Mouse (Mus musculus): ENCODE measurements around the gene Mettl9. TPM values are rescaled to one million over a fixed set of nuclear protein-coding genes. Genes with fewer than 3 reads are reported as not detected.
A peak's percentile ranks its signal among the peaks of the same experiment; 100 is the strongest.

Mettl9 gene
- polyA plus RNA-seq, 1 experiment from 2014 or later = 50.9 TPM

DNA sequence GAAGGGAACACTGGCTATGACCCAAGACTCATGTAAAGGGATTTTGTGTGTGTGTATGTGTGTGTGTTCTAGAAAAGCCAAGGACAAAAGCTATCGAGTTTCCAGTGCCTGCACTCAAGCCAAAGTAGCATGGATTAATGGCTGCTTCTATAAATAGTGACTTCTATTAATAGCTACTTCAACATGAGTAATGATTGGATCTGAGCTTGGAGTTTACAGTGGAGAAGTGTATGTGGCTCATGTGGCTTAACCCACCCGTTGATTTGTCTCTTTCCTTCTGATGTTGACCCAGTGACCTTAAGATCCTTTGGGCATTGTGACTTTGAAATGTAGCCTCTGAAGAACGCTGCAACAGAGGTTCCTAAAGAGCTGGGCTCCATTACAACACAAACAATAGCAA, 77.1 kb downstream of the Mettl9 start:
- no peak overlapping the region for H3K4me2 ChIP-seq
- ATAC-seq (ENCODE audit: low read depth) (no peak), DNase-seq (no peak)
- H3K27me3 ChIP-seq = no peaks in the 10 kb centered on the region
- peaks cover 13% of the 10 kb centered on the region for H3K4me1 ChIP-seq (replicated peaks)
- H3K9me3 ChIP-seq (replicated peaks) = no peaks in the 10 kb centered on the region
- no peak overlapping the region for H3K27ac ChIP-seq
- no peak overlapping the region for H3K4me3 ChIP-seq (replicated peaks)
- H3K9ac ChIP-seq = no peak overlapping the region
- 31% methylated on average over 3 of the region's 3 CpGs for WGBS (ENCODE audit: insufficient replicate concordance)
- no peaks in the 10 kb centered on the region for H3K36me3 ChIP-seq

DNA sequence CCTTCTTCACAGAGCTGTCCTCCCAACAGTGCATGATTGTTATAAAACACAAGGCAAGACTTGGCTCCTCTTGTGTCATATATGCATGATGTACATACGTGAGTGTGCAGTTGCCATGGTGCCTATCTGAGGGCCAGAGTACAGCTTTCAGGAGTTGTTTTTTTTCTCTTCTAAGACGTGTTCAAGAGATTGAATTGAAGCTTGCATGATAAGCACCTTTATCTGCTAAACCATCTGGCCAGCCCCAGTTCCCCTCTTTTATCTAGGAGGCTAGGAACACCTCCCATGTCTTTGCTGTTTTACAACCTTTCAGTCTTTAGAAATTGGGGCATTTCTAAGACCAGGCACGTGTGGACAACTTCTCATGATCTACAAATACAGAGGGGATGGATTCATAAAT, 77.5 kb downstream of the Mettl9 start:
- WGBS (ENCODE audit: insufficient replicate concordance) = 17% methylated on average over 3 of the region's 3 CpGs
- H3K4me3 ChIP-seq (replicated peaks) = no peak overlapping the region
- no peak overlapping the region for H3K4me2 ChIP-seq
- DNase-seq (peak; percentile 24), ATAC-seq (ENCODE audit: low read depth) (peak; percentile 63; the same call in 1 of the 2 replicates)
- H3K27ac ChIP-seq = no peak overlapping the region
- H3K9ac ChIP-seq = no peak overlapping the region
- H3K36me3 ChIP-seq = no peaks in the 10 kb centered on the region
- no peaks in the 10 kb centered on the region for H3K9me3 ChIP-seq (replicated peaks)
- H3K27me3 ChIP-seq = no peaks in the 10 kb centered on the region
- peaks cover 13% of the 10 kb centered on the region for H3K4me1 ChIP-seq (replicated peaks)

DNA sequence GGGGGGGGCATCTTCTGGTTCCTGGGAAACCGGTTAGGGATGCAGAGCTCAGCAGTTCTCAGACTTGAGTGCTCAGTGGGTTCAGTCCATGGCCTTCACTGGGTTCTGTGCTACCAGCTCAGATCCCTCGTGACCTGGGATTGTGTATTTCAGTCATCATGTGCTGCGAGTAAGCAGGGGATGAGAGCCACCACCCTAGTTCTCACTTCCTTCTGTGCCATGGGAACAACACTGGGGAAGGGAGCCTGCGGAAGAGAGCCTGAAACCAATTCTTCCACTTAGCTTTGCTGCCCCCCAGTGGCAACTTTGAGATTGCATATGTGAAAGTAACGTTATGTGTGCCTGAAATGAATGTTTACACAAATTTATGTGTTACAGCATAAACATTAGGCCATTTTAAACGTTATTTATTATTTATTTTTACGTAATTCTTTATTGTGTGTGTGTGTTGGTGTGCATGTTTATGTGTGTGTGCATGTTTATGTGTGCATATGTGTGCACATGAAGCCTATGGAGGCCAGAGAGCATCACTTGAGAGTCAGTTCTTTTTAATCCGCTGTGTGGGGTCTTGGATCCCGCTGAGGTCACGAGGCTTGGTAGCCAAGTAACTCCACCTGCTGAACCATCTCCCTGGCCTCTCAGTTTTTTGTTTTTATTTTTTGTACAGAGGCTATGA, 86.0 kb downstream of the Mettl9 start:
- Histone ChIP-seq H3K9ac (no peak overlapping the region), H3K36me3 (no peaks in the 10 kb centered on the region), H3K27me3 (no peaks in the 10 kb centered on the region), H3K9me3 (replicated peaks) (no peaks in the 10 kb centered on the region), H3K4me3 (replicated peaks) (no peak overlapping the region), H3K27ac (no peak overlapping the region), H3K4me2 (no peak overlapping the region), H3K4me1 (replicated peaks) (no peaks in the 10 kb centered on the region)
- 0 out of 2 replicates have a peak, but pooled peaks have one; percentile 45 for ATAC-seq (ENCODE audit: low read depth)
- DNase-seq = peak; percentile 51
- 12% methylated on average over 10 of the region's 10 CpGs for WGBS (ENCODE audit: insufficient replicate concordance)

Other genes starting within 250 kb of the Mettl9 start
- not detected in 2 replicates for gene Gm5737, start 222.1 kb upstream of the Mettl9 start, polyA plus RNA-seq (2015; fragmentation: Nextera tagmentation; extraction: Ambion mirVana)
- 42.2 and 44.2 TPM in 2 replicates for gene Eef2k, start 191.6 kb upstream of the Mettl9 start, polyA plus RNA-seq (2015; fragmentation: Nextera tagmentation; extraction: Ambion mirVana)
- 19.3 and 21.1 TPM in 2 replicates for gene Polr3e, start 116.7 kb upstream of the Mettl9 start, polyA plus RNA-seq (2015; fragmentation: Nextera tagmentation; extraction: Ambion mirVana)
- 38.1 and 39.1 TPM in 2 replicates for gene Cdr2, start 52.1 kb upstream of the Mettl9 start, polyA plus RNA-seq (2015; fragmentation: Nextera tagmentation; extraction: Ambion mirVana)
- not detected in 2 replicates for gene Mfsd13b, start 51.9 kb upstream of the Mettl9 start, polyA plus RNA-seq (2015; fragmentation: Nextera tagmentation; extraction: Ambion mirVana)
- 6.8 and 7.7 TPM in 2 replicates for gene Igsf6, start 40.1 kb downstream of the Mettl9 start, polyA plus RNA-seq (2015; fragmentation: Nextera tagmentation; extraction: Ambion mirVana)
- not detected in 2 replicates for gene Otoa, start 47.2 kb downstream of the Mettl9 start, polyA plus RNA-seq (2015; fragmentation: Nextera tagmentation; extraction: Ambion mirVana)

All from liver, embryonic 13.5 days (tissue).